Mouse (Mus musculus): ENCODE data around the gene Sept4.

The Sept4 gene

GRCm38 (mm10) chr11:87602234-87602633, 33.5 kb downstream of the Sept4 start:
- DNase-seq, result peak; percentile 3

GRCm38 (mm10) chr11:87603571-87603970, 34.9 kb downstream of the Sept4 start:
- no peak for DNase-seq

- DNase-seq, result no peak
Observed at GRCm38 (mm10) chr11:87609264-87609663, 40.6 kb downstream of the Sept4 start.

GRCm38 (mm10) chr11:87611547-87611946, 42.8 kb downstream of the Sept4 start:
- no peak for DNase-seq

DNA sequence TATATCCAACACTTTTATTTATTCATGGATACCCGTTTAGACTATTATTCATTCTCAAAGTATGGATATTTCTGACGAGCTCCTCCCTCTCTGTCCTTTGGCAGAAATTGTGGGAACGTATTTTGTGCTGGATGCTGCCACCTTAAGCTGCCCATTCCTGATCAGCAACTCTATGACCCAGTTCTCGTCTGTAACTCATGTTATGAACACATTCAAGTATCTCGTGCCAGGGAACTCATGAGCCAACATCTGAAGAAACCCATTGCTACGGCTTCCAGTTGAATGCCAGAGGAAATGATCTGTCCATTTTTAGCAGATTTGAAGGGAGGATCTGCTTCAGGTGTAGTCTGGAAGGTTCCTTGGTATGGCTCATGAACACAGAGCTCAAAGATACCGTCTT, 45.3 kb downstream of the Sept4 start:
- no peak for DNase-seq

DNA sequence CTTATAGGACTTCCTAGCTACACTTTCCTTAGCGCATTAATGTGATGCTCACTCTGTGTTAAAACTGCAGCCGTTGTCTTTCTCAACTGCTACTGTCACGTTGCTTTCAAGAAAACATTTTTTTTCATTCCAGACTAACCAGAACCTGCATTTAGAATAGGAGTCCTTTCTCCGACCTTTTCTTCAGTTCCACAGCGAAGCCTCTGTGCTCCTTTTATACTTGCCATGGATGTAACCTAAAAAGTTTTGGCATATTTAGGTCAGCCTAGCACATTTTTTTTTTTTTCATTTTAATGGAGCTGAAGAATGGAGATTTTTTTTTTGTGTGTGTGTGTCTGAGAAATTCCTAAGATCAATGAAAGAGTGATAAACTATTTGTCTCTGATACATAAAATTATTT, 46.8 kb downstream of the Sept4 start:
- DNase-seq, result no peak

- no peak for DNase-seq
Observed at GRCm38 (mm10) chr11:87615952-87616351, 47.2 kb downstream of the Sept4 start.

DNA sequence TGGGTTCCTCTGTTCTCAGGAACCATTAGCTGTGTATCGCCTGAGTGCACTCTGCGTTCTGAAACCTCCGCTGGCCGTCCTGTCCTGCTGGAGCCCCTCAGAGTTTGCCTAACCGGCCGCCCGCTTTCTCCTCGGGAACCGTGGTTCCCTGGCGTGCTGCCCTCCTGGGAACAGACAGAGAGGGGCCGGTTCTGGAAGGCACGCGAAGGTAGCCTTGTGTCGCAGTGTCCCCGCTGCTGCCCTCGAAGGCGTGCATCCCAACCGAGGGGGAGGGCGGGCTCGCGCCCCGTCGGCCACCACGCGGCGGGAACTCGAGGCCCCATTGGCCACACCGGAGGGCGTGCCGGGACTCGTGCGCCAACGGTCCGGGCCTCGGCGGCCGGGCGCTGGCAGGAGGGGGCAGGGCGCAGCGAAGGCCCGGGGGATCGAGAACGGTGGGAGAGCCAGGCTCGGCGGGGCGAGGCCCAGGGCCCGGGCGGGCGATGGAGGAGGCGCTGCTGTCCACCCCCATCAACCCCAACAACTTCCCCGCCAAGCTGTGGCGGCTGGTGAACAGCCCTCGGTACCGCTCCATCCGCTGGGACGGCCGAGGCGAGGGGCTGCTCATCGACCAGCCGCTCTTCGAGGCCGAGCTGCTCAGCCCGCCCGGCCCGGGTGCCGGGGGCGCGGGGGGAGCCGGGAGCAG, 48.2 kb downstream of the Sept4 start, which contains the start of gene Hsf5:
Gene Hsf5 (plus strand): TSS at position 375 of the 685 bp plus-strand sequence.
- DNase-seq, result no peak

DNA sequence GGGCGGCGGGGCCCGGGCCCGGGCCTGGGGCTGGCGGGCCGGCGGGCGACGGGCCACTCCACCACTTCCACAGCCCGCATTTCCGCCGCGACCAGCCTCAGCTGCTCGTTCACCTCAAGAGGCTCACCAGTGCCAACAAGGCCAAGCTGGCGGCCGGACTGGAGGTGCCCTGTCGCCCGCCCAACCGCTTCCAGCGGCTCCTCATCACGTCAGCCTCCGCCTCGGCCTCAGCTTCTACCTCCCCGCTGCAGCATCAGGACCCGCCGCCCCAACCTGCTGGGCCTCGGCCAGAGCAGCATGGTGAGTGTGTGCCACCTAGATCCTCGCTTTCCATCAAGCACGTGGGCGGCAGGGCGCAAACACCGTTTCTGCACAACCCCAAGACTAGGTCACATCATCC, 48.9 kb downstream of the Sept4 start:
- DNase-seq, result no peak

- no peak for DNase-seq
Observed at GRCm38 (mm10) chr11:87623160-87623559, 54.5 kb downstream of the Sept4 start.

GRCm38 (mm10) chr11:87629859-87630258, 61.2 kb downstream of the Sept4 start:
- peak; percentile 65 for DNase-seq

DNA sequence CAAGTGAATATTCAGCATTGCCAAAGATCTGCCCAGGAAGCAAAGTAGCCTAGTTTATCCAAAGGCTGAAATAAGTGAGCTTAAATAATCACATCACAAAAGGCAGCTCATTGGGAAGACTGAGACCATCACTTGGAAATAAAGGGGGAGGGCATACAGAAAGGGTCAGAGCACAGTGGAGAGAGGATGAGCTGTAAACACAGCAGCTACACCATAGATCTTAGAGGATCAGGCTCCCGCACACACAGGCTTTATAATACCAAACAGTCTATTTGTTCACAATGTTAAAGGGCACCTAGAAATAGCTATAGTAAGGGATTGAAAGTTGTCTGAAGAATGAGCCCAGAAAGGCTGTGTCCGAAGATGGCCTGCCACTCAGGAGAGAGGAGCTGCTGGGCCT, 70.1 kb downstream of the Sept4 start:
- no peak for DNase-seq

GRCm38 (mm10) chr11:87639206-87639605, 70.5 kb downstream of the Sept4 start:
- peak; percentile 60 for DNase-seq

All from thymus, postnatal 4 days (tissue).